Mouse (Mus musculus): ENCODE measurements at regions not wholly inside any gene's neighbourhood (a gene's known extent, or its start where the extent isn't known, plus 50 kb on each side); places are given as distances from the start of the nearest gene placed in this dataset.

GRCm38 (mm10) chr6:140197113-140197675, 155.9 kb upstream of the Plcz1 start:
- Histone ChIP-seq H3K9ac (replicated peaks; ENCODE audit: low read depth, low read length) (no peak overlapping the region), H3K9me3 (ENCODE audit: control insufficient read depth, low read length) (no peaks in the 10 kb centered on the region), H3K27ac (ENCODE audit: low read length) (no peak overlapping the region), H3K27me3 (replicated peaks; ENCODE audit: control insufficient read depth, insufficient read depth, low read length) (no peaks in the 10 kb centered on the region), H3K4me2 (ENCODE audit: low read length) (no peak overlapping the region), H3K4me3 (replicated peaks; ENCODE audit: low read length) (no peak overlapping the region), H3K4me1 (replicated peaks; ENCODE audit: control insufficient read depth, insufficient read depth, low read length) (no peaks in the 10 kb centered on the region), H3K36me3 (ENCODE audit: control insufficient read depth, insufficient read depth) (no peaks in the 10 kb centered on the region)
- ATAC-seq, result no peak
- WGBS, result 78% methylated on average over 8 of the region's 8 CpGs

- no peaks in the 10 kb centered on the region for H3K27me3 ChIP-seq (replicated peaks; ENCODE audit: control insufficient read depth, insufficient read depth, low read length)
- H3K27ac ChIP-seq (ENCODE audit: low read length), result no peak overlapping the region
- no peak overlapping the region for H3K4me2 ChIP-seq (ENCODE audit: low read length)
- 91% methylated on average over 2 of the region's 2 CpGs for WGBS
- H3K9me3 ChIP-seq (ENCODE audit: control insufficient read depth, low read length), result no peaks in the 10 kb centered on the region
- no peak overlapping the region for H3K9ac ChIP-seq (replicated peaks; ENCODE audit: low read depth, low read length)
- H3K4me3 ChIP-seq (replicated peaks; ENCODE audit: low read length), result no peak overlapping the region
- no peaks in the 10 kb centered on the region for H3K36me3 ChIP-seq (ENCODE audit: control insufficient read depth, insufficient read depth)
- H3K4me1 ChIP-seq (replicated peaks; ENCODE audit: control insufficient read depth, insufficient read depth, low read length), result no peaks in the 10 kb centered on the region
- ATAC-seq, result no peak
Measured at GRCm38 (mm10) chr6:140194276-140194675, 153.0 kb upstream of the Plcz1 start.

GRCm38 (mm10) chr6:140193084-140193939, 152.1 kb upstream of the Plcz1 start:
- 45% methylated on average over 9 of the region's 9 CpGs for WGBS
- Histone ChIP-seq H3K4me1 (replicated peaks; ENCODE audit: control insufficient read depth, insufficient read depth, low read length) (no peaks in the 10 kb centered on the region), H3K9ac (replicated peaks; ENCODE audit: low read depth, low read length) (no peak overlapping the region), H3K4me3 (replicated peaks; ENCODE audit: low read length) (no peak overlapping the region), H3K4me2 (ENCODE audit: low read length) (no peak overlapping the region), H3K9me3 (ENCODE audit: control insufficient read depth, low read length) (no peaks in the 10 kb centered on the region), H3K27ac (ENCODE audit: low read length) (no peak overlapping the region), H3K27me3 (replicated peaks; ENCODE audit: control insufficient read depth, insufficient read depth, low read length) (no peaks in the 10 kb centered on the region), H3K36me3 (ENCODE audit: control insufficient read depth, insufficient read depth) (no peaks in the 10 kb centered on the region)
- ATAC-seq, result peak; percentile 43; the same call in 1 of the 2 replicates

GRCm38 (mm10) chr6:140192526-140192925, 151.3 kb upstream of the Plcz1 start:
- H3K9me3 ChIP-seq (ENCODE audit: control insufficient read depth, low read length), result no peaks in the 10 kb centered on the region
- 88% methylated on average over 17 of the region's 17 CpGs for WGBS
- no peak overlapping the region for H3K4me2 ChIP-seq (ENCODE audit: low read length)
- no peak for ATAC-seq
- H3K4me1 ChIP-seq (replicated peaks; ENCODE audit: control insufficient read depth, insufficient read depth, low read length), result no peaks in the 10 kb centered on the region
- no peaks in the 10 kb centered on the region for H3K36me3 ChIP-seq (ENCODE audit: control insufficient read depth, insufficient read depth)
- no peak overlapping the region for H3K9ac ChIP-seq (replicated peaks; ENCODE audit: low read depth, low read length)
- H3K27me3 ChIP-seq (replicated peaks; ENCODE audit: control insufficient read depth, insufficient read depth, low read length), result no peaks in the 10 kb centered on the region
- H3K4me3 ChIP-seq (replicated peaks; ENCODE audit: low read length), result no peak overlapping the region
- H3K27ac ChIP-seq (ENCODE audit: low read length), result no peak overlapping the region

- H3K27ac ChIP-seq (ENCODE audit: low read length), result no peak overlapping the region
- H3K27me3 ChIP-seq (replicated peaks; ENCODE audit: control insufficient read depth, insufficient read depth, low read length), result no peaks in the 10 kb centered on the region
- no peaks in the 10 kb centered on the region for H3K9me3 ChIP-seq (ENCODE audit: control insufficient read depth, low read length)
- no peak for ATAC-seq
- no peaks in the 10 kb centered on the region for H3K4me1 ChIP-seq (replicated peaks; ENCODE audit: control insufficient read depth, insufficient read depth, low read length)
- no peak overlapping the region for H3K9ac ChIP-seq (replicated peaks; ENCODE audit: low read depth, low read length)
- H3K4me2 ChIP-seq (ENCODE audit: low read length), result no peak overlapping the region
- no peak overlapping the region for H3K4me3 ChIP-seq (replicated peaks; ENCODE audit: low read length)
- H3K36me3 ChIP-seq (ENCODE audit: control insufficient read depth, insufficient read depth), result no peaks in the 10 kb centered on the region
- 87% methylated on average over 4 of the region's 4 CpGs for WGBS
Measured at GRCm38 (mm10) chr6:140191341-140191740, 150.1 kb upstream of the Plcz1 start.

GRCm38 (mm10) chr6:140189601-140190000, 148.3 kb upstream of the Plcz1 start:
- WGBS, result 94% methylated on average over 9 of the region's 9 CpGs
- no peaks in the 10 kb centered on the region for H3K36me3 ChIP-seq (ENCODE audit: control insufficient read depth, insufficient read depth)

GRCm38 (mm10) chr6:140187733-140188132, 146.5 kb upstream of the Plcz1 start:
- no peak for ATAC-seq
- Histone ChIP-seq H3K9me3 (ENCODE audit: control insufficient read depth, low read length) (no peaks in the 10 kb centered on the region), H3K36me3 (ENCODE audit: control insufficient read depth, insufficient read depth) (no peaks in the 10 kb centered on the region), H3K4me3 (replicated peaks; ENCODE audit: low read length) (no peak overlapping the region), H3K9ac (replicated peaks; ENCODE audit: low read depth, low read length) (no peak overlapping the region), H3K27me3 (replicated peaks; ENCODE audit: control insufficient read depth, insufficient read depth, low read length) (no peaks in the 10 kb centered on the region), H3K4me2 (ENCODE audit: low read length) (no peak overlapping the region), H3K4me1 (replicated peaks; ENCODE audit: control insufficient read depth, insufficient read depth, low read length) (no peaks in the 10 kb centered on the region), H3K27ac (ENCODE audit: low read length) (no peak overlapping the region)
- 87% methylated on average over 3 of the region's 3 CpGs for whole genome bisulfite sequencing

More at GRCm38 (mm10) chr6:140189601-140190000, 148.3 kb upstream of the Plcz1 start:
- Histone ChIP-seq H3K4me2 (ENCODE audit: low read length) (no peak overlapping the region), H3K9me3 (ENCODE audit: control insufficient read depth, low read length) (no peaks in the 10 kb centered on the region), H3K27ac (ENCODE audit: low read length) (no peak overlapping the region), H3K4me3 (replicated peaks; ENCODE audit: low read length) (no peak overlapping the region), H3K27me3 (replicated peaks; ENCODE audit: control insufficient read depth, insufficient read depth, low read length) (no peaks in the 10 kb centered on the region), H3K9ac (replicated peaks; ENCODE audit: low read depth, low read length) (no peak overlapping the region), H3K4me1 (replicated peaks; ENCODE audit: control insufficient read depth, insufficient read depth, low read length) (no peaks in the 10 kb centered on the region)
- no peak for ATAC-seq

GRCm38 (mm10) chr6:140187106-140187505, 145.8 kb upstream of the Plcz1 start:
- 60% methylated on average over 6 of the region's 6 CpGs for WGBS
- no peak overlapping the region for H3K9ac ChIP-seq (replicated peaks; ENCODE audit: low read depth, low read length)
- H3K36me3 ChIP-seq (ENCODE audit: control insufficient read depth, insufficient read depth), result no peaks in the 10 kb centered on the region
- H3K4me3 ChIP-seq (replicated peaks; ENCODE audit: low read length), result no peak overlapping the region
- H3K4me1 ChIP-seq (replicated peaks; ENCODE audit: control insufficient read depth, insufficient read depth, low read length), result no peaks in the 10 kb centered on the region
- no peak overlapping the region for H3K27ac ChIP-seq (ENCODE audit: low read length)
- no peak for ATAC-seq
- H3K27me3 ChIP-seq (replicated peaks; ENCODE audit: control insufficient read depth, insufficient read depth, low read length), result no peaks in the 10 kb centered on the region
- H3K4me2 ChIP-seq (ENCODE audit: low read length), result no peak overlapping the region
- no peaks in the 10 kb centered on the region for H3K9me3 ChIP-seq (ENCODE audit: control insufficient read depth, low read length)

- no peak overlapping the region for H3K9ac ChIP-seq (replicated peaks; ENCODE audit: low read depth, low read length)
- no peak overlapping the region for H3K27ac ChIP-seq (ENCODE audit: low read length)
- no peaks in the 10 kb centered on the region for H3K27me3 ChIP-seq (replicated peaks; ENCODE audit: control insufficient read depth, insufficient read depth, low read length)
- H3K4me1 ChIP-seq (replicated peaks; ENCODE audit: control insufficient read depth, insufficient read depth, low read length), result no peaks in the 10 kb centered on the region
- no peak overlapping the region for H3K4me2 ChIP-seq (ENCODE audit: low read length)
- ATAC-seq, result no peak; the same call in 1 of the 2 replicates
- 86% methylated on average over 4 of the region's 4 CpGs for WGBS
- H3K4me3 ChIP-seq (replicated peaks; ENCODE audit: low read length), result no peak overlapping the region
- H3K36me3 ChIP-seq (ENCODE audit: control insufficient read depth, insufficient read depth), result no peaks in the 10 kb centered on the region
- H3K9me3 ChIP-seq (ENCODE audit: control insufficient read depth, low read length), result no peaks in the 10 kb centered on the region
Measured at GRCm38 (mm10) chr6:140179999-140180398, 138.7 kb upstream of the Plcz1 start.
